Mouse (Mus musculus): ENCODE data around the gene Pias4.

DNA sequence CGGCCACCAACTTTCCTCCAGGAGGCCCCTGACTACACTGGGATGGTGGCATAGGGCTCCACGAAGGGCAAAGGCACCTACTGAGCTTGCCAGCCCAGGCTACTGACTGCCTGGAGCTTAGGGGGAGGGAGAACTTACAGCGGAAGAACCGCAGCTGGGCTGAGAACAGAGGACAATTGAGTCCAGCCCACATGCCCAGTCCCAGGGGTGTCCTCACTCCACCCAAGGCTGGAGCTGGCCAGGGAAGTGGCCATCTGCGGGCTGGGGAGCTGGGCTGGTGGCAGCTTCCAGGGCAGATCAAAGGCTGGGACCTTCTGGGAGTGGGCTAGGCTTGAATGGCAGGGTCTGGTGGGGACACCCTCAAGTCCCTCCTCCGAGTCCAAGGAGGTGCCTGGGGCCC is 13.0 kb downstream of the Pias4 start:
- no peak for TF ChIP-seq CTCF (IDR thresholded peaks at IDR 0.05; ENCODE audit: borderline replicate concordance, extremely low read depth, insufficient read depth, insufficient read length)
- TF ChIP-seq POLR2A (IDR thresholded peaks at IDR 0.05; ENCODE audit: borderline replicate concordance, extremely low read depth, insufficient read depth, insufficient read length, poor library complexity, severe bottlenecking): no peak
